Mouse (Mus musculus): ENCODE results near the gene Ripor3. TPM values are rescaled to one million over a fixed set of nuclear protein-coding genes. Genes with fewer than 3 reads are reported as not detected.

Gene Ripor3
- polyA plus RNA-seq, 1 experiment, result 0.94 TPM

DNA sequence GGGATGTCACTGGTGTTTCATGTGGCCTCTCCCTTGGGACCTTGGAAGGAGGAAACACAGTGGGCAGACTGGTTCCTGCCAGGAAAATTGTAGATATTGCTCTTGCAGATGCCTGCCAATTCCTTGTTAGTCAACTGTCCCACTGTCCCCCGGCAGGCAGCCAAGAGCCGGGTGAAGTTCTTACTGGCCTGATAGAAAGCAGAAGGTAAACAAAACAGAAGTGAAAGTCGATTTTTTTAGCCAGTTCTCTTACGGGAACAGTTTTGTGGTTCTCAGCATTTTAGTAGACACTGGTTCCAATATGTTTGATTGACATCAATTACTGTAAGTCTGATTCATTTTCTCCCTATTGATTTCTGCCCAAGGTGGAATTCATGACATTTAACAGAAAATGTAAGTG, 51.6 kb downstream of the Ripor3 start:
- Histone ChIP-seq H3K27me3 (ENCODE audit: control insufficient read depth, insufficient read depth, insufficient read length) (no peaks in the 10 kb centered on the region), H3ac (ENCODE audit: control insufficient read depth, insufficient read length) (no peak overlapping the region), H3K36me3 (ENCODE audit: control insufficient read depth, insufficient read depth) (no peaks in the 10 kb centered on the region), H3K4me3 (no peak overlapping the region), H3K79me2 (ENCODE audit: control insufficient read depth, insufficient read depth) (peaks cover 64% of the 10 kb centered on the region), H3K4me2 (ENCODE audit: low read depth) (peak overlapping the region; percentile 75)
- TF ChIP-seq POLR2AphosphoS2 (IDR thresholded peaks at IDR 0.05; ENCODE audit: insufficient read length, low read depth), result no peak
- no peak for TF ChIP-seq E2F4 (IDR thresholded peaks at IDR 0.05; ENCODE audit: insufficient read depth)
- TF ChIP-seq TCF3 (IDR thresholded peaks at IDR 0.05; ENCODE audit: insufficient read length, low read depth), result no peak
- TF ChIP-seq POLR2A (IDR thresholded peaks at IDR 0.05; ENCODE audit: insufficient read length, low read depth), result no peak
- no peak for TF ChIP-seq MYOD1 (IDR thresholded peaks at IDR 0.05; ENCODE audit: control insufficient read depth in 1 of 3, insufficient read length in 2 of 3, low read depth in 2 of 3)
- TF ChIP-seq MAX (IDR thresholded peaks at IDR 0.05; ENCODE audit: low read depth), result no peak
- no peak for TF ChIP-seq TCF12 (IDR thresholded peaks at IDR 0.05; ENCODE audit: insufficient read depth, poor library complexity, severe bottlenecking)
- no peak for TF ChIP-seq USF1 (IDR thresholded peaks at IDR 0.05; ENCODE audit: low read depth)

DNA sequence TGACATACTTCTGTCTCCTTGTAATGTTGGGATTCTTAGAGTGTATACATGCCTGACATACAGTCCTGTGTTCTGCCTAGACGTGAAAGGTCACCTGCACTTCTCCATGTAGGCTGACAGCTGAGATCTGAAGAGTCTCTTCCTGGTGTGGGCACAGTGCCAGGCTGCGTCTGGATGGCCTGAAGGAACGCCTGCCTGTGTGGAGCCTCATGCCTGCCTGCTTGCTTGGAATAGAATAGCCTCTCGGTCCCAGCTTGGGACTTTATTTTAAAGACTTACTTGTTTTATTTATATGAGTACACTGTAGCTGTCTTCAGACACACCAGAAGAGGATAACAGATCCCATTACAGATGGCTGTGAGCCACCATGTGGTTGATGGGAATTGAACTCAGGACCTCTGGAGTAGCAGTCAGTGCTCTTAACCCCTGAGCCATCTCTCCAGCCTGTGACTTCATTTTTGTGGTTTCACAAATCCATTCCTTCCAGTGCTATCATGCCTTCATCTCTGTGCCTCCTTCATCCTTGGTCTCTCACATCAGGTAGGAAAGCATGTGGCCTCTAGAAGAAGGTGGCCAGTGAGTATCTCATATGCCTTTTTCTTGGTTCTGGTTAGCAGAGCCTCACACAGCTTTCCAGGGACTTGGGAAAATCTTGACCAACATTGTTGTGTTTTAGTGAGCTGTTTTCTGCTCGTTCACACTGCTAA, 52.2 kb downstream of the Ripor3 start:
- TF ChIP-seq TCF12 (IDR thresholded peaks at IDR 0.05; ENCODE audit: insufficient read depth, poor library complexity, severe bottlenecking) (no peak), MYOD1 (IDR thresholded peaks at IDR 0.05; ENCODE audit: control insufficient read depth in 1 of 3, insufficient read length in 2 of 3, low read depth in 2 of 3) (no peak), E2F4 (IDR thresholded peaks at IDR 0.05; ENCODE audit: insufficient read depth) (no peak), SRF (IDR thresholded peaks at IDR 0.05; ENCODE audit: control insufficient read depth, insufficient read length, low read depth) (no peak), POLR2AphosphoS2 (IDR thresholded peaks at IDR 0.05; ENCODE audit: insufficient read length, low read depth) (no peak), CEBPB (IDR thresholded peaks at IDR 0.05; ENCODE audit: insufficient read depth, poor library complexity, severe bottlenecking) (no peak), REST (IDR thresholded peaks at IDR 0.05; ENCODE audit: insufficient read depth, insufficient read length) (no peak), POLR2A (IDR thresholded peaks at IDR 0.05; ENCODE audit: insufficient read length, low read depth) (no peak), TCF3 (IDR thresholded peaks at IDR 0.05; ENCODE audit: insufficient read length, low read depth) (no peak), USF1 (IDR thresholded peaks at IDR 0.05; ENCODE audit: low read depth) (no peak), MAX (IDR thresholded peaks at IDR 0.05; ENCODE audit: low read depth) (no peak), MYOG (IDR thresholded peaks at IDR 0.05; ENCODE audit: control insufficient read depth in 1 of 3, insufficient read depth in 1 of 3, insufficient read length in 2 of 3, low read depth in 2 of 3) (no peak)
- H3K4me2 ChIP-seq (ENCODE audit: low read depth), result peak overlapping the region; percentile 75
- no peak overlapping the region for H3ac ChIP-seq (ENCODE audit: control insufficient read depth, insufficient read length)
- no peak overlapping the region for H3K4me3 ChIP-seq
- no peaks in the 10 kb centered on the region for H3K36me3 ChIP-seq (ENCODE audit: control insufficient read depth, insufficient read depth)
- H3K79me2 ChIP-seq (ENCODE audit: control insufficient read depth, insufficient read depth), result peaks cover 70% of the 10 kb centered on the region
- H3K27me3 ChIP-seq (ENCODE audit: control insufficient read depth, insufficient read depth, insufficient read length), result no peaks in the 10 kb centered on the region

DNA sequence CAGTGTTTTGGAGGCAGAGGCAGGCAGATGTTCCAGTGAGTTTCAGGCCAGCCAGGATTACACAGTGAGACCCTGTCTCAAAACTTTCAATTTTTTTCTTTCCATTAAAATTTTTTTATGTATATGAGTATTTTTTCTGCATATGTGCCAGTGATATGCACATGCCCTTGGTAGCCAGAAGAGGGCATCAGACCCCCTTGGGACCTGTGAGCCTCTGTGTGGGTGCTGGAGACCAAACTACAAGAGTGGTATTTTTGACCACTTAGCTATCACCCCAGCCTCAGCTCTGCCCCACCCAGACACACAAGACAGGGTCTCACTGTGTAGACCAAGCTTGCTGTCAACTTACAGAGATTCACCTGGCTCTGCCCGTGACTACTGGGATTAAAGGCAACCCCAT, 52.9 kb downstream of the Ripor3 start:
- H3K27me3 ChIP-seq (ENCODE audit: control insufficient read depth, insufficient read depth, insufficient read length), result no peaks in the 10 kb centered on the region
- TF ChIP-seq POLR2AphosphoS2 (IDR thresholded peaks at IDR 0.05; ENCODE audit: insufficient read length, low read depth), result no peak
- TF ChIP-seq USF1 (IDR thresholded peaks at IDR 0.05; ENCODE audit: low read depth), result no peak
- TF ChIP-seq E2F4 (IDR thresholded peaks at IDR 0.05; ENCODE audit: insufficient read depth), result no peak
- no peak for TF ChIP-seq MYOG (IDR thresholded peaks at IDR 0.05; ENCODE audit: control insufficient read depth in 1 of 3, insufficient read depth in 1 of 3, insufficient read length in 2 of 3, low read depth in 2 of 3)
- TF ChIP-seq TCF12 (IDR thresholded peaks at IDR 0.05; ENCODE audit: insufficient read depth, poor library complexity, severe bottlenecking), result no peak
- no peak for TF ChIP-seq REST (IDR thresholded peaks at IDR 0.05; ENCODE audit: insufficient read depth, insufficient read length)
- no peak for TF ChIP-seq CEBPB (IDR thresholded peaks at IDR 0.05; ENCODE audit: insufficient read depth, poor library complexity, severe bottlenecking)
- no peak for TF ChIP-seq SRF (IDR thresholded peaks at IDR 0.05; ENCODE audit: control insufficient read depth, insufficient read length, low read depth)

GRCm38 (mm10) chr2:167954928-167955327, 55.5 kb downstream of the Ripor3 start:
- TF ChIP-seq E2F4 (IDR thresholded peaks at IDR 0.05; ENCODE audit: insufficient read depth) (no peak), POLR2A (IDR thresholded peaks at IDR 0.05; ENCODE audit: insufficient read length, low read depth) (no peak), REST (IDR thresholded peaks at IDR 0.05; ENCODE audit: insufficient read depth, insufficient read length) (no peak), SRF (IDR thresholded peaks at IDR 0.05; ENCODE audit: control insufficient read depth, insufficient read length, low read depth) (no peak), USF1 (IDR thresholded peaks at IDR 0.05; ENCODE audit: low read depth) (no peak), MYOD1 (IDR thresholded peaks at IDR 0.05; ENCODE audit: control insufficient read depth in 1 of 3, insufficient read length in 2 of 3, low read depth in 2 of 3) (no peak), TCF3 (IDR thresholded peaks at IDR 0.05; ENCODE audit: insufficient read length, low read depth) (no peak), TCF12 (IDR thresholded peaks at IDR 0.05; ENCODE audit: insufficient read depth, poor library complexity, severe bottlenecking) (no peak), POLR2AphosphoS2 (IDR thresholded peaks at IDR 0.05; ENCODE audit: insufficient read length, low read depth) (no peak), MYOG (IDR thresholded peaks at IDR 0.05; ENCODE audit: control insufficient read depth in 1 of 3, insufficient read depth in 1 of 3, insufficient read length in 2 of 3, low read depth in 2 of 3) (no peak), CEBPB (IDR thresholded peaks at IDR 0.05; ENCODE audit: insufficient read depth, poor library complexity, severe bottlenecking) (no peak), MAX (IDR thresholded peaks at IDR 0.05; ENCODE audit: low read depth) (no peak)
- Histone ChIP-seq H3K36me3 (ENCODE audit: control insufficient read depth, insufficient read depth) (no peaks in the 10 kb centered on the region), H3K4me2 (ENCODE audit: low read depth) (no peak overlapping the region), H3K79me2 (ENCODE audit: control insufficient read depth, insufficient read depth) (peaks cover 77% of the 10 kb centered on the region), H3ac (ENCODE audit: control insufficient read depth, insufficient read length) (no peak overlapping the region), H3K27me3 (ENCODE audit: control insufficient read depth, insufficient read depth, insufficient read length) (no peaks in the 10 kb centered on the region), H3K4me3 (no peak overlapping the region)

More for the DNA sequence above, 52.9 kb downstream of the Ripor3 start:
- H3K4me3 ChIP-seq, result no peak overlapping the region
- no peak overlapping the region for H3ac ChIP-seq (ENCODE audit: control insufficient read depth, insufficient read length)
- H3K79me2 ChIP-seq (ENCODE audit: control insufficient read depth, insufficient read depth), result peaks cover 70% of the 10 kb centered on the region
- no peak overlapping the region for H3K4me2 ChIP-seq (ENCODE audit: low read depth)
- H3K36me3 ChIP-seq (ENCODE audit: control insufficient read depth, insufficient read depth), result no peaks in the 10 kb centered on the region
